Mouse (Mus musculus) heart, adult 9 months (tissue): ENCODE measurements around the gene Ubac2.
A peak's percentile ranks its signal among the peaks of the same experiment; 100 is the strongest.

Experiments
- DNase-seq, 2 experiments: peaks; one replicate each; pipeline ENCODE4 v3.0.0; 2022; ENCODE audit warnings: low spot score in 2 of 2

The Ubac2 gene

DNA sequence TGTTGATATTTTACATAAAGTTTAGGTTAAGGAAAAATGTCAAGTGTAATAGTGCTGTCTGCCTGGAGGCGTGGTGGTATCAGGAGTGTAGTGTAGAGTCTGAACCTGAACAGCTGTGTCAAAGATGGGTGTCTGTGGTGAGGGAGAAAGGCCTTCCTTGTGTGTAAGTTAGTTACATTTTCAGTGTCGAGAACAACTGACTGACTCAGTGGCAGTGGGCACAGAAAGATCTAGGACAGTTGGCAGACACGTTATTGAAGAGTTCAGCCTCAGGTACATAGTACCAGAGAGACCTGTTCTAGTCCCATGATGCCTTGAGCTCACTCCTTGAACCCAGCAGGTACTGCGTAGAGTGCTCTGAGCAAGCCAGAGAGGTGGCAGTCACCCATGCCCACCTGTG lies 87.0 kb downstream of the Ubac2 start:
- no peak for DNase-seq

GRCm38 (mm10) chr14:121967095-121967494 lies 88.7 kb downstream of the Ubac2 start:
- no peak for DNase-seq

DNA sequence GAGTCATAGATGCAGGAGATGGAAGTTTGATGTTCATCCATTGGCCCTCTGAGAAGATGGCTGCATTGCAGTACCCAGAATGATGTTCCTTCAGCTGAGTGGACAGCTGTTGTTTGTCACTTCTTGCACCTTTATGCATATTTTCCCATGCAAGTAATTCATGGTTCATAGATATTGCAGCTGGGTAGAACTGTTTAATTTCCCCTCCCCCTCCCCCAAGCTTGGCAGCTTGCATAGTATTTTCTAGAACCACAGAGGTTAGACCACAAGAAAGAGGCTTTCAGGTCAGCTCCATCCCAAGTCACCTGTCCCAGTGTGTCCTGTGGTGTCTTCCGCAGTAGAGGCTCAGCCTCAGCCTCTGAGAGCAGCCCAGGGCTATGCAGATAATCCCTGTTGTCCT lies 92.0 kb downstream of the Ubac2 start:
- no peak for DNase-seq

- no peak for DNase-seq
Measured at GRCm38 (mm10) chr14:121973114-121973513, 94.7 kb downstream of the Ubac2 start.

GRCm38 (mm10) chr14:121981531-121981930 lies 103.1 kb downstream of the Ubac2 start:
- DNase-seq = no peak

GRCm38 (mm10) chr14:121983009-121983933 lies 104.9 kb downstream of the Ubac2 start:
- DNase-seq = no peak

DNA sequence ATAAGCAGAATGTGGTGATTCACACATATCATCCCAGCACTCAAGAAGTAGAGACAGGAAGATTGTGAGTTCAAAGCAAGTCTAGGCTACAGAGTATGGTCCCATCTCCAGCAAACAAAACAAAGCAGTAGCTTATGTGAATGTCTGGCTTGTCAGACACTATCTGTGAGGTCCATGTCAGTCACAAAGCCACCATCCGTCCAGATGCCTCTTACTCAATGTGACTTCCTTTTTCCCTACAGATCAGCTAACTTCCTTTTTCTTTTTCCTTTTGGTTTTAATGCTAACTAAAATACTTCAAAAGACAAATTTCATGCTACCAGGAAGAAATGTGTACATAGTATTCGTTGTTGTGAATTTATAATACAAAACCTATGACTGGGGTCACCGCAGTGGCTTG lies 107.1 kb downstream of the Ubac2 start:
- no peak for DNase-seq

- no peak for DNase-seq
Measured at GRCm38 (mm10) chr14:121986028-121986427, 107.6 kb downstream of the Ubac2 start.

DNA sequence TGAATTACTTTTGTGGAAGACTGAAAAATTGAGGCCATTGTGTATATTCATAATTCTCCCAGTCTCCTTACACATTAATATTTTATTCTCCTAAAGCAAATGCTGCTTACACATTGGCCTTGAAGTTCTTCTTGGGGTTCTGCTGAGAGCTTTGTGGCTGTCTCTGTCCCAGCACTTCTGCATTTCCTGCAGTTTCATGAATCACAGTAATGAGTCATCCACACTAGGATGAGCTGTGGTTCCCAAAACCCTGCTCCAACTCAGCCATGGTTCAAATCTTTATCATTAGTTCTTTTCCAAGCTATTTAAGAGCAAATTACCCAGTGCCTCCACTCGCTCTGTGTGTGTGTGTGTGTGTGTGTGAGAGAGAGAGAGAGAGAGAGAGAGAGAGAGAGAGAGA lies 108.9 kb downstream of the Ubac2 start:
- no peak for DNase-seq

GRCm38 (mm10) chr14:121987691-121988090 lies 109.3 kb downstream of the Ubac2 start:
- DNase-seq = no peak

- no peak for DNase-seq
Measured at GRCm38 (mm10) chr14:121989331-121989730, 110.9 kb downstream of the Ubac2 start.

DNA sequence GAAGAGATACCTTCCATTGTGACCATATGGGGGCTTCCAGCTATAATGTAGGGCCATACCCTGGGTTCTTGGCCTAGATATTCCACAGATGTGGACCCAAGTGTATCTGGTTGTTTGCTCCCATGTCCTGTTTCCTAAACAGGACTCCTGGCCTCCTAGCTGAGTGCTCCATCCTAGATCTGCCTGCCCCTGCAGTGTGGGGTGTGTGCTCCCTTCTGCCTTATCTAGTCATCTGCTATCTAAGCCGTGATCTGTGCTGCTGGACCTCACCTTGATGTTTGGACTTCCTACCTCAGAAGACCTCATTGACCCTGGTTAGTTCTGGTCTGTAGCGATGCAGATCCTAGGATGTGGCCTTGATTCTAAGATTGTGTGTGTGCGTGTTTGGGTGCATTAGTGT lies 111.4 kb downstream of the Ubac2 start:
- no peak for DNase-seq

DNA sequence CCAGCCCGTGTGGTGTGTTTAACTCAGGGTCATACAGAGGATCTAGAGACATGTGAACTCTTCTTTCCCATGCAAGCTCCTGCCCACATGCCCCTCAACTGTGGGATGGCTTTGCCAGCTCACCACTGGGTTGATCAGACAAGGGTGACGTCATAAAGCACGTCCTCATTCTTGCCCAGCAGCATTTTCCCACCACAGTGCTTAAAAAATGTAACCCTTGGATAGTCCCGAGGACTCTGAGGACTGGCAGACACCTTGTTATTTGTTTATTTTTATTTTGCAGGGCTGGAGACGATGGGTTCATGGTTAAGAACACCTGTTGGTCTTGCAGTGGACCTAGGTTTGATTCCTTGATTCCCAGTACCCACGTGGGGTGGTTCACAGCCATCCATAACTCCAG lies 112.5 kb downstream of the Ubac2 start:
- no peak for DNase-seq

DNA sequence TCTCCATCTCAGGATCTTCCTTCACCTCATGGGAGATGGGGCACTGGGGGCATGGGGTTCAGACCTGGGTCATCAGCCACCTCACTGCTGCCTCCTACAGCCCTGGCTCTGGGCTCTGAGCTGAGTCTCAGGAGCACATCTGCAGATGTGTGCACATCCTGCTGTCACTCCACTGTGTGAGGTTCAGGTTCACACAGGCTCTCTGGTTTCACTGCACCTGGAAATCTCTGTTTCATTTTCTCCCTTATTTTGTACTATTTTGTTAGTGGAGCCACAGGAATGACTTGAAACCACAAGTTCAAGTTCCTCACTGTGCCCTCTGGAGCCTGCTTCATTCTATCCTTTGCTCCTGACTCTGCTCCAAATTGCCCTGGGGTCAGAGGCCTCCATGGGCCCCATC lies 113.5 kb downstream of the Ubac2 start:
- no peak for DNase-seq

DNA sequence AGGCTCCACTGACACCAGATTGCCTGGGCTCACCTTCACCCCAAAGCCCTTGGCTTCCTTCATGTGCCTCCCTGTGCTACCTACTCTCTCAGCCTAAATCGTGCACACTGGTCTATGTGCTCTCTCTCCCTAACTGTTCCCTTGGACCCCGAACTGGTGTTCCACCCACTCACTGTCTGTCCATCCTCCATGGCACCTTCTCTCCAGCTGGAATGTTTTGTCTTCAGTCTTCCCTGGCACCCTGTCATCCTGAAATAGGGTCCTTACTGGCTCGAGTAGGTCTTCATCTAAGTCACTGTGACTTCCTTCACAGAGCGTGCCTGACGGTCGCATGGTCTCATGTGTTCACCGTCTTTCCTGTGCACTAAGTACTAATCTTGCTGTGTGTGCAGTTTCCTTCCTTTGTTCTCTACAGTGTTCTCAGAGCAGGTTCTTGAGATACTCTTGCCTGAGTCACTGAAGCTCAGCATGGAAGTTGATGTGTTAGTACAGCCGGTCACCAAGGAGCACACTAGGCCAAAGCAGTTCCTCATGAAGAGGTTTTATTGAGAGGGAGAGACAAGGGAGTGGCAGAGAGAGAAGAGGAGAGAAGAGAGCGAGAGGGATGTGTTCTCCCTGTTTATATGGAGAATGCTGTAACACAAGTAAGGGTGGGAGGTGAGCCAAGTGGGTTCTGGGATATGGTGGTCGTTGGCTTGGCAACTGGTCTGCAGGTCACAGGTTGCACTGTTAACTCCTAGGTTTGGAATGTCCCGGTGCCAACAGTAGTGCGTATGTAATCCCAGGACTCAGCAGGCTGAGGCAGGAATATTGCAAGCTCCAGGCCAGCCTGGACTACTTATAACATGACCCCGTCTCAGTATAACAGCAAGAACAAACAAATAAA lies 114.2 kb downstream of the Ubac2 start:
- DNase-seq = no peak

GRCm38 (mm10) chr14:121993616-121994015 lies 115.2 kb downstream of the Ubac2 start:
- no peak for DNase-seq

DNA sequence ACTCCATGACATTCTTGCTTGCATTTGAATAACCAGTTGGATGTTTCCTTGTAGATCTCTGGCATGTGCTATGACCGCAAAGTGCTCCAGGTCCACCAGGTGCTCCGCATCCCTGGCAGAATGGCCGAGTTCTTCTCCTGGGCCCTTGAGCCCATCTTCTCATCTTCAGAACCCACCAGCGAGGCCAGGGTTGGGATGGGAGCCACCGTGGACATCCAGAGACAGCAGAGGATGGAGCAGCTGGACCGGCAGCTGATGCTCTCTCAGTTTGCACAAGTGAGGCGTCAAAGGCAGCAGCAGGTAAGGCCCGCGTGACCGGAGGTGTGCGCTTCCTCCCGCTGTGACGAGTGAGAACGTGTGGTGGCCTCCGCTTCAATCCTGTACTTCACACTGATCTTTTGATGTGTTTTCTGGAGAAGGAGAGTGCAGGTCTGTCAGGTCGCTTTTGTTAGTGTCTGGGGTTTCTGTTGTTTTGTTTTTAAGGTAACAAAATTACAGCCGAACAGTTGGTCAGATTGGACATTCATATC lies 115.8 kb downstream of the Ubac2 start:
- no peak for DNase-seq

- no peak for DNase-seq
Measured at GRCm38 (mm10) chr14:121994846-121995556, 116.6 kb downstream of the Ubac2 start.

- DNase-seq = no peak
Measured at GRCm38 (mm10) chr14:121995557-121995870, 117.1 kb downstream of the Ubac2 start.

DNA sequence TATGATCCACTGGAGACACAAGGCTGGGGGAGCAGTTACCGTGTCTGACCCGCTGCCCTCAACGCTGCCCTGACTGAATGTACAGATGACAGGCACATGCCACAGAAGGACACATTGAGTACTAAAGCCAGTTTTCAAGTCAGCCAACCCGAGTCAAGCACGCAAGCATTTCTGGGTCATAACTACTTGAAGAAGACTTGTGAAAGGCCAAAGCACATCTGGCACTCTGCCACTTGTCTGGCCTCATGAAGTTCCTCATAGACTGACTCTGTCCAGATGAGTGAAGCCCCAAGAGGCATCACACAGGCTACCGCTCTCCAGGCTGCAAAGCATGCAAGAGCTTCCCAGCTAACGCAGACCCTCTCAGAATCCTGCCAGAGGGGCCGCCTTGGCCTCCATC lies 118.4 kb downstream of the Ubac2 start:
- DNase-seq = peak; percentile 67 to 71

- no peak for DNase-seq
Measured at GRCm38 (mm10) chr14:121999455-121999854, 121.0 kb downstream of the Ubac2 start.
